Mouse (Mus musculus): ENCODE measurements at regions not wholly inside any gene's neighbourhood (a gene's known extent, or its start where the extent isn't known, plus 50 kb on each side); places are given as distances from the start of the nearest gene placed in this dataset.

GRCm38 (mm10) chr14:24960875-24961274 is 473.9 kb downstream of the Rps24 start:
- TF ChIP-seq CTCF (IDR thresholded peaks at IDR 0.05; ENCODE audit: low read depth, low read length) (no peak), POLR2A (IDR thresholded peaks at IDR 0.05; ENCODE audit: insufficient read depth, low read length) (no peak), EP300 (IDR thresholded peaks at IDR 0.05; ENCODE audit: insufficient read depth, low read depth, low read length) (no peak)
